Mouse (Mus musculus) C2C12 (cell line): ENCODE measurements around the gene Klc3.

ENCODE experiments used
- CEBPB ChIP-seq: IDR thresholded peaks from one replicate; pipeline ENCODE4 v1.6.1; 2011; ENCODE audit warnings: low read depth, mild to moderate bottlenecking, control low read depth, moderate library complexity
- CTCF ChIP-seq: IDR thresholded peaks from one replicate; pipeline ENCODE4 v1.5.1; 2011; ENCODE audit not compliant: control insufficient read depth, insufficient read depth, insufficient read length
- FOSL1 ChIP-seq: IDR thresholded peaks from one replicate; pipeline ENCODE4 v1.8.0; 2011; ENCODE audit warnings: mild to moderate bottlenecking, low read length; ENCODE audit not compliant: poor library complexity, insufficient read depth, severe bottlenecking
- MAX ChIP-seq: IDR thresholded peaks from one replicate; pipeline ENCODE4 v1.6.1; 2011; ENCODE audit warnings: mild to moderate bottlenecking, control low read depth
- MYOD1 ChIP-seq: IDR thresholded peaks from one replicate; pipeline ENCODE4 v1.6.1; 2011; ENCODE audit warnings: low read depth; ENCODE audit not compliant: control insufficient read depth, insufficient read length
- MYOG ChIP-seq: IDR thresholded peaks from one replicate; pipeline ENCODE4 v1.6.1; 2011; ENCODE audit not compliant: control insufficient read depth, insufficient read length; ENCODE audit errors: extremely low read depth
- USF1 ChIP-seq: IDR thresholded peaks from one replicate; pipeline ENCODE4 v1.6.1; 2011; ENCODE audit warnings: low read depth, mild to moderate bottlenecking, control low read depth, moderate library complexity

GRCm38 (mm10) chr7:19402535-19403112 lies 1.3 kb downstream of the Klc3 start:
- TF ChIP-seq CTCF (no peak), USF1 (no peak), FOSL1 (no peak), CEBPB (no peak), MYOD1 (no peak), MAX (no peak), MYOG (no peak)
